Mouse (Mus musculus) intestine, embryonic 14.5 days (tissue): Measurements from ENCODE around the gene Trim8. TPM values are rescaled to one million over a fixed set of nuclear protein-coding genes. Genes with fewer than 3 reads are reported as not detected.

Experiments used
- ATAC-seq: fragments of 200-750 bp; cut with Nextera tagmentation; replicated peaks from 2 replicates; pipeline ENCODE4 v1.8.0; 2017; ENCODE audit warnings: low read depth, moderate number of reproducible peaks, moderate TSS enrichment, moderate library complexity; ENCODE audit not compliant: low FRiP score, low TSS enrichment
- DNase-seq: peaks from one replicate; pipeline ENCODE4 v3.0.0-alpha.2; 2018; ENCODE audit warnings: low spot score
- H3K27ac ChIP-seq: fragments of 300-500 bp; sonication (generic); 2 replicates; pipeline ENCODE4 v1.5.1; 2014; ENCODE audit warnings: low read depth, mild to moderate bottlenecking, control low read depth
- H3K27me3 ChIP-seq: fragments of 300-500 bp; sonication (generic); replicated peaks from 2 replicates; pipeline ENCODE4 v1.6.1; 2014; ENCODE audit warnings: low read length, control low read depth; ENCODE audit not compliant: control insufficient read depth, insufficient read depth
- H3K36me3 ChIP-seq: fragments of 300-500 bp; sonication (generic); 2 replicates; pipeline ENCODE4 v1.6.1; 2014; ENCODE audit warnings: low read length, control low read depth; ENCODE audit not compliant: control insufficient read depth, insufficient read depth
- H3K4me1 ChIP-seq: fragments of 300-500 bp; sonication (generic); replicated peaks from 2 replicates; pipeline ENCODE4 v1.6.1; 2014; ENCODE audit warnings: low read length, control low read depth, mixed read lengths; ENCODE audit not compliant: control insufficient read depth, insufficient read depth
- H3K4me2 ChIP-seq: fragments of 300-500 bp; sonication (generic); 2 replicates; pipeline ENCODE4 v1.6.1; 2014; ENCODE audit warnings: low read length
- H3K4me3 ChIP-seq: fragments of 300-500 bp; sonication (generic); 2 replicates; pipeline ENCODE4 v1.5.1; 2014; ENCODE audit warnings: low read depth, low read length, control low read depth, mixed read lengths
- H3K9ac ChIP-seq: fragments of 300-500 bp; sonication (generic); 2 replicates; pipeline ENCODE4 v1.6.1; 2014; ENCODE audit warnings: mild to moderate bottlenecking, low read length
- H3K9me3 ChIP-seq: fragments of 300-500 bp; sonication (generic); 2 replicates; pipeline ENCODE4 v1.6.1; 2016; ENCODE audit warnings: low read length, control low read depth; ENCODE audit not compliant: control insufficient read depth
- WGBS: fragments of 180-500 bp; shearing (Covaris S2); extraction: QIAGEN DNeasy Blood & Tissue Kit; methylation state at CpG from one replicate; pipeline ENCODE4 v1.1.7; 2014; 5-methylcytosine and 5-hydroxymethylcytosine counted together
- polyA plus RNA-seq: library from polyadenylated mRNA; unstranded; fragments of >200 nt; fragmentation: Nextera tagmentation; extraction: Ambion mirVana; gene quantifications from 2 replicates; pipeline ENCODE4 v1.2.1, GENCODE M21; 2014

Gene Trim8
- polyA plus RNA-seq, 1 experiment from 2014 or later: 21.1 TPM

DNA sequence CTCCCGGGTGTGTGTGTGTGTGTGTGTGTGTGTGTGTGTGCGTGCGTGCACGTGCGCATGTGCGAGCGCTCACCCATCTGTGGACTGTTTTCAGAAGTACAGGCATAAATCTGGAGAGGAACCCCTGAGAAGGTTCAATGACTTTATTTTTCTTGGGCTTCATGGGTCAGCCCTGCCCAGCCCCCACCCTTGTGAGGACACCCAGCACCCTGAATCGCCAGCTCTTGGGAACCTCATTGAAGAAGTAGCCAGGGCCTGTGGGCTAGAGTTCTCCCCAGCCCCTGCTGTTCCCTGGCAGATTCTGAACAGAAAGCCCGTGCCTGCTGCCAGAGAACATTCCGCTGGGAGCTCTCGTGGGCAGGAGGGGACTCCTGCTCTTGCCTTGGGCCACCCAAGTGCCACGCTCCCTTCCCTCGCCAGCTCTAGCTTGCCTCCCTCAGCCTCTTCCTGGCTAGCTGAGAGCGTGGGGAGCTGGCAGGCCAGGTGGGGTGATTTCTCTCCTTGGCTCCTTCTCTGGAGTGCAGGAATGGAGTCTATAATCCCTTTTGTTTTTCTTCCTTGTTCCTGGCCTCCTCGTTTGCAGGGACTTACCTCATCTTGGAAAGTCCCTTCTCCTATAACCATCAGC, 17.7 kb upstream of the Trim8 start:
- no peak for DNase-seq
- H3K27me3 ChIP-seq: no peaks in the 10 kb centered on the region
- no peak overlapping the region for H3K27ac ChIP-seq
- H3K4me1 ChIP-seq: peaks cover 16% of the 10 kb centered on the region
- H3K36me3 ChIP-seq: peaks cover 36% of the 10 kb centered on the region
- no peaks in the 10 kb centered on the region for H3K9me3 ChIP-seq
- WGBS: 78% methylated on average over 15 of the region's 15 CpGs
- no peak for ATAC-seq
- no peak overlapping the region for H3K4me3 ChIP-seq
- no peak overlapping the region for H3K9ac ChIP-seq
- no peak overlapping the region for H3K4me2 ChIP-seq

DNA sequence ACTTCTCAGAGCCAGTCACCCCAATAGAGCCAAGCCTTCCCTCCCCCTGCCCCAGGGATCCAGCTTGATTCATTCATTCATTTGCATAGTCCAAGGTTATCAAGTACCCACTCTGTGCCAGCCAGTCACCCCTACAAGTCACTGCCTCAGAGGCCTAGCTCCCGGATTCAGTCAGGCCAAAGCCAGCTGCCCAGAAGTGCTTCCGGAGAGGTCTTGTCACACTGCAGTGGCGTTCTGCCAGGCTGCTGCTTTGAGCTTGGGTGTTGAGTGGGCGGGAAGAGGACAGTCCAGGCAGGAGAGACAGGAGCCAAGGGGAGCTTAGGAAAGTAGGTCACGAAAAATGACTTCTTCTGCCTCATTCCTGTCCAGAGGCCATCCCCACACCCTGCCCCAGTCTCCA, 17.0 kb upstream of the Trim8 start:
- peaks cover 36% of the 10 kb centered on the region for H3K36me3 ChIP-seq
- no peak overlapping the region for H3K27ac ChIP-seq
- H3K9ac ChIP-seq: no peak overlapping the region
- H3K4me1 ChIP-seq: peaks cover 9% of the 10 kb centered on the region
- no peaks in the 10 kb centered on the region for H3K9me3 ChIP-seq
- DNase-seq (no peak), ATAC-seq (no peak)
- H3K4me3 ChIP-seq: no peak overlapping the region
- 73% methylated on average over 5 of the region's 5 CpGs for whole genome bisulfite sequencing
- no peak overlapping the region for H3K4me2 ChIP-seq
- no peaks in the 10 kb centered on the region for H3K27me3 ChIP-seq

DNA sequence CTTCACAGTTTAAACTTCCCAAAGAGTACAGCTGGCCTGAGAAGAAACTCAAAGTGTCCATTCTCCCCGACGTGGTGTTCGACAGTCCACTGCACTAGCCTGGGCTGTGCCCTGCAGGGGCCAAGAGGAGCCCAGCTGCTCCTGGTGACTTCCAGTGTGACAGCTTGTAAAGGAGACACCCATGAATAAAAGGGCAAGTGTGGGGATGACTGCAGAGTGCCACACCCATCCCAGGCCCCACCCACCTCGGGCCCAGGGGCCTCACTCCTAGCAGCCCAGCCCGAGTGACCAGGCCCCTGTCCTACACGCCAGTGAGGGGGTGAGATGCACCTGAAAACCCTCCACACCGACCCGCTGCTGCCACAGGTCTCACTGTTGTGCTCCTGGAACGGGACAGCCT, 15.7 kb upstream of the Trim8 start:
- H3K4me3 ChIP-seq: no peak overlapping the region
- no peaks in the 10 kb centered on the region for H3K9me3 ChIP-seq
- H3K4me2 ChIP-seq: no peak overlapping the region
- no peaks in the 10 kb centered on the region for H3K27me3 ChIP-seq
- ATAC-seq: 0 out of 2 replicates have a peak, but pooled peaks have one; percentile 20
- no peak overlapping the region for H3K27ac ChIP-seq
- 62% methylated on average over 9 of the region's 9 CpGs for WGBS
- H3K9ac ChIP-seq: no peak overlapping the region
- H3K36me3 ChIP-seq: peaks cover 26% of the 10 kb centered on the region
- DNase-seq: no peak
- peaks cover 11% of the 10 kb centered on the region for H3K4me1 ChIP-seq

- peaks cover 25% of the 10 kb centered on the region for H3K36me3 ChIP-seq
- DNase-seq (no peak), ATAC-seq (no peak)
- H3K9ac ChIP-seq: no peak overlapping the region
- no peak overlapping the region for H3K4me3 ChIP-seq
- H3K27me3 ChIP-seq: no peaks in the 10 kb centered on the region
- peaks cover 9% of the 10 kb centered on the region for H3K4me1 ChIP-seq
- WGBS: 42% methylated on average over 2 of the region's 2 CpGs
- no peak overlapping the region for H3K4me2 ChIP-seq
- no peaks in the 10 kb centered on the region for H3K9me3 ChIP-seq
- H3K27ac ChIP-seq: no peak overlapping the region
These were observed 14.8 kb upstream of the Trim8 start for GRCm38 (mm10) chr19:46486709-46487108.

GRCm38 (mm10) chr19:46489448-46489847, 12.1 kb upstream of the Trim8 start:
- ATAC-seq (no peak), DNase-seq (no peak)
- WGBS: 94% methylated on average over 1 of the region's 1 CpGs
- Histone ChIP-seq H3K27ac (no peak overlapping the region), H3K9me3 (no peaks in the 10 kb centered on the region), H3K4me2 (no peak overlapping the region), H3K27me3 (no peaks in the 10 kb centered on the region), H3K9ac (no peak overlapping the region), H3K4me3 (no peak overlapping the region), H3K36me3 (peaks cover 15% of the 10 kb centered on the region), H3K4me1 (peaks cover 7% of the 10 kb centered on the region; the same call in 1 of the 2 replicates)

DNA sequence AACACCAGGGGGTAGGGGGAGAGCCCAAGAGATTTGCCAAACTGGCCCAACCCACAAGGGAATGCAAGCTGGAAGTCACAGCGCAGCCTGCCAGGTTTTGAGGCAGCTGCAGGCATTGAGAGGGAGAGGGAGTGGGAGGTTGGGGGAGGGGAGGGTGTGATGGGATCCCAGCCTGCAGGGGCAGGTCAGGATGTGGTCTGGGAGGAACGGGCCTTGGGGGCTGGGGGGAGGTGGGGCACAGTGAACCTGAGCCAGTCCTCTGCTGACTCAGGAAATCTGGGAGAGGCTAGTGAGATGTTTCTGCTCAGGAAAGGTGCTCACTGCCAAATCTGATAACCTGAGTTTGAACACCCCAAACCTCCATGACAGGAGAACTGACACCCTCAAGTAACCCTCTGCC, 10.9 kb upstream of the Trim8 start:
- Histone ChIP-seq H3K4me1 (peaks cover 7% of the 10 kb centered on the region; the same call in 1 of the 2 replicates), H3K9ac (no peak overlapping the region), H3K4me3 (no peak overlapping the region), H3K27ac (no peak overlapping the region), H3K36me3 (peaks cover 6% of the 10 kb centered on the region), H3K4me2 (no peak overlapping the region), H3K27me3 (no peaks in the 10 kb centered on the region), H3K9me3 (no peaks in the 10 kb centered on the region)
- ATAC-seq: peak; percentile 34; the same call in 1 of the 2 replicates
- no peak for DNase-seq
- 5% methylated on average over 2 of the region's 2 CpGs for WGBS

GRCm38 (mm10) chr19:46495136-46495535, 6.4 kb upstream of the Trim8 start:
- H3K36me3 ChIP-seq: no peaks in the 10 kb centered on the region
- no peak overlapping the region for H3K27ac ChIP-seq
- H3K4me3 ChIP-seq: no peak overlapping the region
- no peak overlapping the region for H3K9ac ChIP-seq
- DNase-seq (no peak), ATAC-seq (no peak)
- no peak overlapping the region for H3K4me2 ChIP-seq
- 74% methylated on average over 8 of the region's 8 CpGs for WGBS
- peaks cover 3% of the 10 kb centered on the region; the same call in 1 of the 2 replicates for H3K4me1 ChIP-seq
- H3K9me3 ChIP-seq: no peaks in the 10 kb centered on the region
- no peaks in the 10 kb centered on the region for H3K27me3 ChIP-seq

GRCm38 (mm10) chr19:46497230-46497629, 4.3 kb upstream of the Trim8 start:
- H3K27ac ChIP-seq: no peak overlapping the region

GRCm38 (mm10) chr19:46499539-46499835, 2.0 kb upstream of the Trim8 start:
- DNase-seq (no peak), ATAC-seq (no peak)
- H3K9ac ChIP-seq: peak overlapping the region; percentile 2; the same call in 1 of the 2 replicates
- peak overlapping the region; percentile 93 for H3K4me2 ChIP-seq
- no peaks in the 10 kb centered on the region for H3K36me3 ChIP-seq
- WGBS: 3% methylated on average over 3 of the region's 3 CpGs
- H3K27ac ChIP-seq: 0 out of 2 replicates have a peak overlapping the region, but pooled peaks have one; percentile 3
- no peaks in the 10 kb centered on the region for H3K27me3 ChIP-seq
- H3K4me1 ChIP-seq: peaks cover 2% of the 10 kb centered on the region
- H3K9me3 ChIP-seq: no peaks in the 10 kb centered on the region
- H3K4me3 ChIP-seq: peak overlapping the region; percentile 85; the same call in 1 of the 2 replicates

More at GRCm38 (mm10) chr19:46497230-46497629, 4.3 kb upstream of the Trim8 start:
- H3K9me3 ChIP-seq: no peaks in the 10 kb centered on the region
- no peak overlapping the region for H3K9ac ChIP-seq
- no peak overlapping the region for H3K4me2 ChIP-seq
- no peak overlapping the region for H3K4me3 ChIP-seq
- ATAC-seq: no peak
- no peak for DNase-seq
- WGBS: 66% methylated on average over 2 of the region's 2 CpGs
- no peaks in the 10 kb centered on the region for H3K36me3 ChIP-seq
- no peaks in the 10 kb centered on the region for H3K27me3 ChIP-seq
- H3K4me1 ChIP-seq: no peaks in the 10 kb centered on the region
